Mouse (Mus musculus) induced T-regulatory cell, adult 2 months (primary cell): ENCODE measurements around the gene Cotl1.
A peak's percentile ranks its signal among the peaks of the same experiment; 100 is the strongest.

Experiments used
- DNase-seq: peaks from one replicate; pipeline ENCODE4 v3.0.0-alpha.2; 2012; ENCODE audit warnings: low read depth

Cotl1 gene

GRCm38 (mm10) chr8:119786871-119787270 is 53.5 kb downstream of the Cotl1 start:
- peak; percentile 68 for DNase-seq

- DNase-seq = peak; percentile 37
These were observed 54.5 kb downstream of the Cotl1 start for GRCm38 (mm10) chr8:119785764-119786405.

DNA sequence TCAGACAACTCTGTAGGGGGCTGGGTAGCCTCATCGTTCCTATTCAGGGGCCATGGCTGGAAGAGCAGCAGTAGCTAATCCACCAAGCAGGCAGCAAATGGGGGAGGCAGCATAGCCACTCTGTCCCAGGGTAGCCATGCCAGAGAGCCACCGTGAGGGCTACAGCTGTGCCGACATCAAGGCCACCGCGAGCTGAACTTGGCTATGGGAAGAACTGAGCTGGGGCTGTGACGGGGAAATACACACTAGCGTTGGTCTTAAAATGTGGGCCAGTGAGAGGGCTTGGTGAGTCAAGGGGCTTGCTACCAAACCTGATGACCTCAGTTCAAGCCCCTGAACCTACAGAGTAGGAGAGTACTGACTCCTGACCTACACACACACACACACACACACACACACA is 55.7 kb downstream of the Cotl1 start:
- DNase-seq = peak; percentile 57

GRCm38 (mm10) chr8:119784141-119784574 is 56.2 kb downstream of the Cotl1 start:
- DNase-seq = peak; percentile 85

GRCm38 (mm10) chr8:119783579-119783978 is 56.8 kb downstream of the Cotl1 start:
- no peak for DNase-seq

DNA sequence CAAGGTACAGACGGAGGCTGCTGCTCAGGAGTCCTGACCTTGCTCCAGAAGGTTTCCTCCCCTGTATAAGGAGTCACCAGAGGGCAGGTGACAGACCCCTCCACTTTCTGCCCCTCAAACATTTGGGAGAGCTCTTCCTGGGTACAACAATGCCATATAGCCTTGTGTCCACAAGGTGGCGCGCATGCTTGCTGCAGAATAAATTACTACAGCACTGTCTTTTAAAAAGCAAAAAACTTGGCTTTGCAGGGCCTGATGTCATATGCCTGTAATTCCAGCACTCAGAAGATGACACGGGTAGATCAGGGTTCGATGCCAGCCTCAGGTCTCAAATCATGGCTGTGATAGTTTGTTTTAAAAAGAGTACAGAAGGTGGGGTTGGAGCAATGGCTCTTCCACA is 57.6 kb downstream of the Cotl1 start:
- peak; percentile 92 for DNase-seq

GRCm38 (mm10) chr8:119781086-119781840 is 59.1 kb downstream of the Cotl1 start:
- peak; percentile 75 for DNase-seq

DNA sequence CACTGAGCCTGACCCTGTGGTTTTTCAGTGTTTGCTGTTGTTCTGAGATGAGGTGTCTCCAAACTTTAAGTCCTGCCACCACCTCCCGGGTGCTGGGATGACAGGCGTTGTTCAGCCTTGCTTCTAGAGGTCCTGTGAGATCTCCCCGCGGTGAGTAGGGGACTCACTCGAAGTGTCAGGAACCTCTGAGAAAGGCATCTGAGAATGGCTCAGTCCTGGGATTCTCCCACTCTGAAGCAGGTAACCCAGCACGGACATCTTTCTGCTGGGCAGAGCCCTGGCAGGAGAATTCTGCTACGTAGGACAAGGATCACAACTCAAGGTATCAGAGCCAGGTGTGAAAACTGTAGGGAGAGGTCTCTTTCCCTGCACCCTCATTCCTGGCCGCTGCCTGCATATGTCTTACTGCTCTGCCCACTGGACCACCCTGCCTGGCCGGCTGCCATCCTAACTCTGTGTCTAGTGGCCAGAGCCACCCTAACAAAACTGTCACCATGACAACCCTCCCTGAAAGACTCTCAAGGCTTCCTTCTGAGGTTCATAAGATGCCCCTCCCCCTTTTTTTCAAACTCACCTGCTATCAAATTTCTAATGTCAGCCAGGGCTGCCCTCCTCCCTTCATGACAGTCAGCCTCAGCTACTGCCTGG is 59.8 kb downstream of the Cotl1 start:
- peak; percentile 25 for DNase-seq

GRCm38 (mm10) chr8:119779013-119779737 is 61.2 kb downstream of the Cotl1 start:
- DNase-seq = peak; percentile 94

DNA sequence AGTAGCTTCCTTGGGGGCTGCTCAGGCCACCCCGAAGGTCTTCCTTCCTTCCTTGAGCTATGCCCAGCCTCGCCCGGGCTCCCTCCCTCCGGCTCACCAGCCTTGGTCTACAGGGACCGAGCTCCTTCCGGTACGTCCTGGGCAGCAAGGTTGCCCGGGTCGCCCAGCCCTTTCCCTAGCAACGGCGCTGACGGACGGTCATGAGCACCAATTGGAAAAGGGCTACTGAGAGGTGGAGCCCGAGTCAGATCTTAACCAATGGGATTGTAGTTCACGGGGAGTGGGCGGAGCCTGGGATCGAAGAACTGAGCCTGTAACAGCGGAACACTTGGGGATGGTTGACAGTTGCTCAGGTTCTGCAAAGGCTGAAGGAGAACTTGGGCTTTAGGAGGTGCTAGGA is 62.1 kb downstream of the Cotl1 start, which contains the start of gene Tldc1:
Gene Tldc1, minus strand, starts transcription at position 154 of the 400 bp plus-strand sequence.
- DNase-seq = peak; percentile 100

DNA sequence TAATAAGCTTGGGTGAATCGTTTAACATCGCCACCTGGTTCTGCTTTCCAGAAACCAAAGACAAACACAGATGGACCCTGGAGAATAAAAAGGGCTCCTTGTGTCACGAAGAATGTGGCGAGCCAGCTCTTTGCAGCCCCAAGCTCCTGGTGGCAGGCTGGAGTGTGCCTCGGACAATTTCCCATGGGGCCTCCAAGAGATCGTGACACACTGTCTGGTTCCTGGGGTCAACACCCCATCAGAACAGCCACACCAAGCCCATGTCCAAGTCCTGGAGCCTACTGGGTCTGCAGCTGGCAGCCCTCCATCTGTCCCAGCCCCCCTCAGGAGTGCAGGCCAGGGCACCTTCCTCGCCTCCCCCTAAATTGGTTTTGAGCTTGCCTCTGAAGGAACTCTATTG is 62.6 kb downstream of the Cotl1 start:
- no peak for DNase-seq

DNA sequence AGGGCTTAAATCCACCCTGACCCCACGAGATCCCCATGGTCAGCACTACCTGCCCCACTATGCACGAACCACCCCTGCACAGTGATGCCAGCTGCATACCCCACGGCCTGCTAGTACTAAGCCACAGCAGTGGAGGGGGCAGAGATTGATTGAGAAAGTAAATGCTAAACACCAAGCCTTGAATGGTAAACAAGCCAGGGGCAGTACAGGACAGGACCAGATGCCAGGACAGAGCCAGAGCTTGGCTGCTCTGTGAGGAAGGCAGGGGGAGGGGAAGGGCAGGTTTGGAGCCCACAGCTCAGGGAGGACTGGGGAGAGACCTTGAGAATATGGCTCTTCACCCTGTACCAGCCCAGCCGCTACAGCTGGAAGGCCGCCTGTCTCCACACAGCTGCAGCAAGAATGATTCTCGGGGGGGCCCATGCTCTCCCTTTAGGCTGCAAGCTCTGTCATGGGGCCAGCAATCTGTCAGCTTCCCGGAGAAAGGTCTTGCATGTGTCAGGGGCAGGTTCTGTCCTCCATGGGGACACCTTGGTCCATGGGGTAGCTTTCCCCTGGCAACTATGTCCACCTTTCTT is 63.6 kb downstream of the Cotl1 start:
- DNase-seq = no peak

GRCm38 (mm10) chr8:119765761-119766444 is 74.4 kb downstream of the Cotl1 start:
- no peak for DNase-seq

DNA sequence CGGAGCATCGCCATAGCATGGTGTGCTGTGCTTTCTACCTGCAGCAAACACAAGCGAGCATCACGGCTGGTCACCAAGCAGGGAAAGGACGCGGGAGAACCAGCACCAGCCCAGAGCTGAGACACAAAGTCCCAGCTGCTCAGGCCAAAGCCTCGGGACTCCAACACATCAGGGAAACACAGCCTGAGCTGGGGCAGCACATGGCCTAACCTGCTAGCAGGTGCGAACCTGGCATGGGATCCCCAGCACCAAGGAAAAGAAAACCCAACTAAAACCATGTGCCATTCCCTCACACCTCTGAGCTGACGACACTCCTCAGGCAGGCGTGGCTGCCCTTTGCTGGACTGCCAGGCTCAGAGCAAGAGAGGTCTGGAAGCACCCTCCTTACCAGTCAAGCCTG is 75.0 kb downstream of the Cotl1 start:
- DNase-seq = no peak

DNA sequence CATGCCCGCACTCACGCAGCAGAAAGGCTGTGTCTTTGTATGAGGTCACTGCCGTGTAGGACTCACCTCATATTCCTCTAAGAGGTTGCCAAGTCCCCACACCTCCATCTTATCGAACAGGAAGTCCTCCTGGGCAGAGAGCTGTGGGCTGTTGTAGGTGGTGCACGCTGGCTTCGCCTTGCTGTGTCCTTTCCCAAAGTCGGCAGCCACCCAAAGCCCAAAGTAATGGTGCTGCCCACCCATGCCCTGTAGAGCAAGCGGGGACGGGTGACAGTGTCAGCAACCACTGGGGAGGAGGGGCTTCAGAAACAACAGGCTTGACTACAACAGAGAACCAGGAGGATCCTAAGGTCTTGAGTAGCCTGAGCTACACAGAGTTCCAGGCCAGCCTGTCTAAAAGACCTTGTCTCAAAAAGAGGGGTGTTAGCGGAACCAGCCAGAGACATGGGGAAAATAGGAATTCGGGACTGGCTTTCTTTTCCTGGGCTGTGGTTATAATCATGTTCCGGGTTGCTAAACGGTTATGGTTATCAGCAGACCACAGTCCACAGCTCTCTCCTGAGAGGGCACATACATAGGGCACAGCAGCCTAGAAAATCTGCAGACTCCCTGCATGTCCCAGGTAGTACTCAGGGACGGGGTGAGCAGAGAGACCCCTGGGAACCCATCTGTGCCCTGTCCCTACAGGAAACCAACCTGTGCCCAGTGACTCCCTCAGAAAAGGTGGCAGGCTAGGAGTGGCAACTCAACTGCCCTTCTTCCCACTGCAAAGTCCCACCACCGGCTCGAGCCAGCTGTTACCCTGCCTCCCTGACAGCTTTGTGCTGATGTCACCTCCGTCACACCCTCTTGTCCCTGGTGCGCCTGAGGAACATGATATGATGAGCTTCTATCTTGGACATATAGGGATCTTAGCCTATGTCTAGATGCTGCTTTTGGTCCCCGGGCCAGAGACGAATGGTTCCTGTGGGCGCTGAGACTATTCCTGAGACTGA is 77.8 kb downstream of the Cotl1 start:
- no peak for DNase-seq

DNA sequence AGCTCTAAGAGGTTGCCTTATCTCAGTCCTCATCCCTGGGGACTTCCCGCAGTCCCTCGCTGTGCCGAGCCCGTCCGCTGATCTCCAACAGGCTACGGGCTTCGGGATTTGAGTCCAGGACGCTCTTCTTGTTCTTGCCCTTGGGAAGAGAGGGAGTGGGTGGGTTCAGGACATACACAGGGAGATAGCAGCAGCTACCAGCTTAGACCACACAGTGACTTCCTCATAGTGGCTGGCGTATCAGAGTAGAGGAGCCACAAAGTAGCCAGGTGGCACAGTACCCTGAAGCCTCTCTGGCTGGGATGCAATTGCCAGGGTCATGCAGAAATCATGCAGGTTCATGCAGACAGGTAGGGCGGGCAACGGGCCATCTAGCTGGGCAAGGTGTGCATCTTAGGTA is 78.7 kb downstream of the Cotl1 start:
- DNase-seq = no peak
